Mouse (Mus musculus) limb, embryonic 13.5 days (tissue): ENCODE results near the gene Hps1. TPM values are rescaled to one million over a fixed set of nuclear protein-coding genes. Genes with fewer than 3 reads are reported as not detected.
A peak's percentile ranks its signal among the peaks of the same experiment; 100 is the strongest.

Source experiments
- ATAC-seq: fragments of 200-750 bp; cut with Nextera tagmentation; 2 replicates; pipeline ENCODE4 v1.8.0; 2017; ENCODE audit warnings: low read depth, moderate number of reproducible peaks, moderate TSS enrichment; ENCODE audit not compliant: low FRiP score
- H3K27ac ChIP-seq: fragments of 300-500 bp; sonication (generic); 2 replicates; pipeline ENCODE4 v1.5.1; 2015; ENCODE audit warnings: inconsistent platforms, mild to moderate bottlenecking, moderate library complexity
- H3K27me3 ChIP-seq: fragments of 300-500 bp; sonication (generic); 2 replicates; pipeline ENCODE4 v1.6.1; 2015; ENCODE audit warnings: mild to moderate bottlenecking, inconsistent platforms
- H3K36me3 ChIP-seq: fragments of 300-500 bp; sonication (generic); 2 replicates; pipeline ENCODE4 v1.6.1; 2015; ENCODE audit warnings: inconsistent platforms, mild to moderate bottlenecking, moderate library complexity
- H3K4me1 ChIP-seq: fragments of 300-500 bp; sonication (generic); 2 replicates; pipeline ENCODE4 v1.6.1; 2015; ENCODE audit warnings: inconsistent platforms
- H3K4me2 ChIP-seq: fragments of 300-500 bp; sonication (generic); replicated peaks from 2 replicates; pipeline ENCODE4 v1.6.1; 2015; ENCODE audit warnings: inconsistent platforms, mild to moderate bottlenecking, moderate library complexity
- H3K4me3 ChIP-seq: fragments of 300-500 bp; sonication (generic); 2 replicates; pipeline ENCODE4 v1.5.1; 2015; ENCODE audit warnings: moderate library complexity, mild to moderate bottlenecking, inconsistent platforms
- H3K9ac ChIP-seq: fragments of 300-500 bp; sonication (generic); 2 replicates; pipeline ENCODE4 v1.6.1; 2015; ENCODE audit warnings: mild to moderate bottlenecking, inconsistent platforms
- H3K9me3 ChIP-seq: fragments of 300-500 bp; sonication (generic); 2 replicates; pipeline ENCODE4 v1.6.1; 2016; ENCODE audit warnings: inconsistent platforms
- WGBS: fragments of 180-500 bp; shearing (Covaris S2); methylation state at CpG from one replicate; pipeline ENCODE4 v1.1.7; 2015; 5-methylcytosine and 5-hydroxymethylcytosine counted together
- polyA plus RNA-seq: library from polyadenylated mRNA; unstranded; fragments of >200 nt; fragmentation: Nextera tagmentation; extraction: Ambion mirVana; gene quantifications from 2 replicates; pipeline ENCODE4 v1.2.1, GENCODE M21; 2015

Gene Hps1
- polyA plus RNA-seq, 1 experiment from 2014 or later, result 15.2 TPM

DNA sequence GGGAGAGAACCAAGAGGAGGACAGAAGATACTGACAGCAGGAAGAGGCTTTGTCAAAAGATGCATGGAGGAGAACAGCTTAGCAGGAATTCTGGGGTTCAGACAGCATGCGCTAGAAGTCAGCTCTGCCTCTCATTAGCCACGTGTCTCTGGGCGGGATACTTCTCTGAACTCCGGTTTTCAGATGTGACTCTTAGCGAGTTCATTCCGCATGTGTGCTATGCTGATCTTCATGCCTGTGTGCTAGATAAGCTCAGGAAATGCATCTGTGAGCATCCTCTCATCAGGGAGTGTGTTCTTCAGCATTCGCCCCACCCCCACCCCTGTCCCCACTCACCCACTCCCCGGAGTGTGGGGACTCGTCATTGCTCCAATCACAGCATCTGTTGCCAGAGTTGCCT, 42.0 kb downstream of the Hps1 start:
- Histone ChIP-seq H3K4me1 (peaks cover 13% of the 10 kb centered on the region), H3K27me3 (no peaks in the 10 kb centered on the region), H3K27ac (no peak overlapping the region), H3K36me3 (no peaks in the 10 kb centered on the region), H3K9me3 (no peaks in the 10 kb centered on the region), H3K9ac (no peak overlapping the region), H3K4me3 (no peak overlapping the region), H3K4me2 (no peak overlapping the region)
- ATAC-seq, result no peak
- WGBS, result 60% methylated on average over 9 of the region's 9 CpGs

DNA sequence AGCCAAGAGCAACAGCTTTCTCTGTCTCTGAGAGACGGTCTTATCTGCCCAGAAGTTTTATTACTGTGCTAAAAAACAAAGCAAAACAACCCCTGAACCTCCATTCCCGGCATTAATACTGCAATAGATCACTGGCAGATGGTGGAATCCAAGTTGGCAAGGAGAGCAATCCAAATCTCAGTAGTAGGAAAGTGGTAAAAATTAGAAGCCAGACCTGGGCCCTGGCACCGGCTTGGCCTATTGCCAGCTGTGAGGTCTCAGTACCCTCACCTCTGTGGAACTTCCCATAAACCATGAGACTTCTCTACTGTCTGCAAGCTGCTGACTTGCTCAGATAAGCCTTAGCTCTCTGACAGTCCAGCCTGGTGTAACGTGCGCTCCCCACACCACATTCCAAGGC, 44.8 kb downstream of the Hps1 start:
- WGBS, result 71% methylated on average over 5 of the region's 5 CpGs
- ATAC-seq, result no peak

DNA sequence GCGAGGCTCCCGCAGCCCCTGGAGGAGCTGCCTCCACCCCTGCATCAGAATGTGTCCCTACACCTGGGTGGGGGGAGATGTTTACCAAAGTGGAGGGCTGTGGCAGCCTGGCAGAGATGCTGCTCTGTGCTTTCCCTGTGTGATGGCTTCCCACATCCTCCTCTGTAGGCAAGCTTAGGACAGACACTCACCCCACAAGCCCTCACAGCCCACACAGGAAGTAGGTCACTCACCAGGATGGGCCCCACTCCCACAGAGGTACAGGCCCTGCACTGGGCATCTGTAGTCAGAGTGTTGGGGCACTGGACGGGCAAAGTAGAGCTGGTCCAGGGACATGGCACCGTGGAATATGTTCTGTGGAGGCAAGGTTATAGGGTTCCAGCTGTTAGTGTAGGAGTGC, 52.4 kb downstream of the Hps1 start:
- Histone ChIP-seq H3K4me2 (no peak overlapping the region), H3K36me3 (no peaks in the 10 kb centered on the region), H3K27me3 (peaks cover 7% of the 10 kb centered on the region), H3K9ac (no peak overlapping the region), H3K27ac (no peak overlapping the region), H3K4me1 (peaks cover 34% of the 10 kb centered on the region), H3K4me3 (no peak overlapping the region), H3K9me3 (no peaks in the 10 kb centered on the region)
- no peak for ATAC-seq
- 85% methylated on average over 4 of the region's 4 CpGs for WGBS

More for the DNA sequence above, 44.8 kb downstream of the Hps1 start:
- Histone ChIP-seq H3K9ac (no peak overlapping the region), H3K27ac (no peak overlapping the region), H3K9me3 (no peaks in the 10 kb centered on the region), H3K4me2 (no peak overlapping the region), H3K4me3 (no peak overlapping the region), H3K36me3 (no peaks in the 10 kb centered on the region), H3K4me1 (no peaks in the 10 kb centered on the region), H3K27me3 (no peaks in the 10 kb centered on the region)

- peaks cover 41% of the 10 kb centered on the region for H3K4me1 ChIP-seq
- WGBS, result 86% methylated on average over 10 of the region's 10 CpGs
- no peak overlapping the region for H3K4me3 ChIP-seq
- H3K27me3 ChIP-seq, result peaks cover 7% of the 10 kb centered on the region
- no peaks in the 10 kb centered on the region for H3K36me3 ChIP-seq
- H3K4me2 ChIP-seq, result no peak overlapping the region
- no peak for ATAC-seq
- H3K27ac ChIP-seq, result no peak overlapping the region
- no peaks in the 10 kb centered on the region for H3K9me3 ChIP-seq
- no peak overlapping the region for H3K9ac ChIP-seq
Measured at GRCm38 (mm10) chr19:42726766-42727165, 53.0 kb downstream of the Hps1 start.

DNA sequence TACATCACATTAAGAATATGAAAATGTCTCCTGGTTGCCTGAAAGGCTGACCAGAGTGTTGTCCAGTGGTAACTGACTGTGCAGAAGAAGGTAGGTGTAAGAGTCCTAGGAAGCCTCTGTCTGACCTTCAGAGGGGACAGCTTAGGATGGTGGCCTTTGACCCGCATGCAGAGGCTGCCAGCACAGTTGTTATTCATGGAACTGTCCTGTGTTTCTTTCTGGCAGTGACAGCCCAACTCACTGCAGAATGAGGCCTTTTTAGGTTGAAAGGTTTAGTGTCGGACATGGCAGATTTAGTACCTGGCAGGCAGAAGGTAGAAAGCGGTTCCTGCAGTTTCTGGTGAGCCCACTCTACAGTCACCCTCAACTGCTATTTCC, 53.8 kb downstream of the Hps1 start:
- 59% methylated on average over 3 of the region's 3 CpGs for WGBS
- H3K4me1 ChIP-seq, result peaks cover 44% of the 10 kb centered on the region
- H3K9me3 ChIP-seq, result no peaks in the 10 kb centered on the region

DNA sequence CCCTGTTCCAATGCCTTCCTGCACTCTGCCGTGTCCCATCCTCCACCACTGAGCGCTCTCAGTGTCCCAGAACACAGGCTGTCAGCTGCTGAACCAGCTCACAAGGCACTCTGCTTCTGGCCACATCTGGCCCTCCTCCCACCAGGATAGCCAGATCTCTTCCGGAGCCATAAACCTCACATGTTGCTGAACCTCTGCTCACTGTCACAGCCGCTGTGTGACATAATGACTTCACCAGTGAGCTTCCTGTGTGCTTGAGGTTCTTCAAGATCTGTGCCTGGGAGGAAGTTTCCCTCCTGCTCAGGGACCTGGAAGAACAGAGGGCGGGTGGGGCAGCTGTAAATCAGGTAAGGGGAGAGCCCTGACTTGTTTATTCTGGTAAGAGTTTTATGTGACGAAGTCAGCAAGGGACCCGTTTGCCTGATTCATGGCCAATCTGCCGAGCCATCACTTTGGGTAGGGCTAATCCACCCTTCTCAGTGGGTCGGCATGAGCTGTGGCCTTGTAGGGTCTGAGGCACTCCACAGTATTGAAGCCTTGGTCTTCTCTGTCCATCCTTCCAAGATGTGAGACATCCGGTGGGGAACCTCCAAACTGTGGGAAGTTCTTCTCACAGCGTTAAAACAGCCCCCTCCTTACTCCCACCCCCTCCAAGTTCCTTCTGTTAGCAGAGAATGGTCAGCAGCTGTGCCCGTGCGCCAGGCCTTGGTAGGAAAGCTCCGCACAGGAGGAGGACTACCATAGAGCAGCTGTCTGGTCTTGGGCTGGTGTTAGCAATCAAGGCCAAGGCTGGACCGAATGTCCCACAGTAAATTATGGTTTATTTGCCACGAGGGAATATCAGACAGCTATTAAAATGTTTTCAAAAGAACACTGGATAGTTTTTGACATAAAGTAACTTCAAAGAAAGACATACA, 54.5 kb downstream of the Hps1 start:
- Histone ChIP-seq H3K4me3 (no peak overlapping the region), H3K36me3 (no peaks in the 10 kb centered on the region), H3K4me1 (peaks cover 44% of the 10 kb centered on the region)

More for the DNA sequence above, 53.8 kb downstream of the Hps1 start:
- Histone ChIP-seq H3K4me2 (no peak overlapping the region), H3K27me3 (peaks cover 7% of the 10 kb centered on the region), H3K36me3 (no peaks in the 10 kb centered on the region), H3K27ac (no peak overlapping the region), H3K9ac (no peak overlapping the region), H3K4me3 (no peak overlapping the region)
- ATAC-seq, result no peak

GRCm38 (mm10) chr19:42723302-42723701, 56.5 kb downstream of the Hps1 start:
- no peak overlapping the region for H3K9ac ChIP-seq
- peak overlapping the region; percentile 67; the same call in 1 of the 2 replicates for H3K27ac ChIP-seq
- ATAC-seq, result no peak
- 59% methylated on average over 6 of the region's 6 CpGs for WGBS
- no peak overlapping the region for H3K4me2 ChIP-seq
- no peak overlapping the region for H3K4me3 ChIP-seq
- peaks cover 20% of the 10 kb centered on the region for H3K27me3 ChIP-seq
- H3K9me3 ChIP-seq, result no peaks in the 10 kb centered on the region
- H3K36me3 ChIP-seq, result no peaks in the 10 kb centered on the region
- peaks cover 59% of the 10 kb centered on the region for H3K4me1 ChIP-seq

More for the DNA sequence above, 54.5 kb downstream of the Hps1 start:
- H3K9me3 ChIP-seq, result no peaks in the 10 kb centered on the region
- ATAC-seq, result peak; percentile 65
- H3K9ac ChIP-seq, result no peak overlapping the region
- H3K4me2 ChIP-seq, result no peak overlapping the region
- 21% methylated on average over 16 of the region's 16 CpGs for WGBS
- peaks cover 11% of the 10 kb centered on the region for H3K27me3 ChIP-seq
- H3K27ac ChIP-seq, result no peak overlapping the region

DNA sequence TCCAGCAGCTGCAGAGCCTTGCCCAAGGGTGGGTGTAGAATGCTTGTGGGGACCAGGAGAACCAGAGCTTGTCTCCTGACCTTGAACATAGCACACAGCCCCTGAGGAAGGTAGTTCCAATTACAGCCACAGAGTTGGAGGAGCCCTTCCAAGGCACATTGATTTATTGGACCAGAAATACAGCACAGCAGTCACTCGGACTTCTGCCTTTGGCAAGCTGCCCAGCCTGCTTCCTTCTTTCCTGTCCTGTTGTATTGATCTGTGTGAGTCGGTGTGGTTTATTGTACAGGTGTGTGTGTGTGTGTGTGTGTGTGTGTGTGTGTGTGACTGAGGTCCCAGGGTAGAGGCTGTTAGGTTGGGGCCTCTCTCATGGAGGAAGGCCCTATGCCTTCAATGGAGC, 57.3 kb downstream of the Hps1 start:
- no peak overlapping the region for H3K9ac ChIP-seq
- no peaks in the 10 kb centered on the region for H3K36me3 ChIP-seq
- H3K27ac ChIP-seq, result peak overlapping the region; percentile 67; the same call in 1 of the 2 replicates
- no peaks in the 10 kb centered on the region for H3K9me3 ChIP-seq
- peaks cover 18% of the 10 kb centered on the region for H3K27me3 ChIP-seq
- H3K4me3 ChIP-seq, result no peak overlapping the region
- WGBS, result 6% methylated on average over 2 of the region's 2 CpGs
- peak; percentile 79 for ATAC-seq
- H3K4me1 ChIP-seq, result peaks cover 66% of the 10 kb centered on the region
- H3K4me2 ChIP-seq, result no peak overlapping the region

DNA sequence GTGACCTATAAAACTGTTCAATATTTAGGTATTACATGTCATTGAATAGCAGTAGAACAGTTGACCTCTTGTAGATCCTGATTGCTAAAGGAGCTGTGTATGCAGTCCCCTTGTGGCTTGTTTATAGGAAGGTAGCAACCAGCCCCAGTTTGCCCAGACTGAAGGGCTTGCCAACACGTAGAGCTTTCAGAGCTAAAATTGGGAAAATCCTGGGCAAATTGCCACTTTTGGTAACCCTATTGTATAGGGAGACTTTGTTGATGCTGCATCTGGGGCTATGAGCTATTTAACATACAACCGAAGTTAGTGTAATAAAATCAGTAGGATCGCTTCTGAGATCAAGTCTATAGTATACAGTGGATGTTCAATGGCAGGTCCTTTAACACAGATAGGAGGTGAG, 61.7 kb downstream of the Hps1 start:
- peaks cover 16% of the 10 kb centered on the region; the same call in 1 of the 2 replicates for H3K27me3 ChIP-seq
- no peak for ATAC-seq
- no peak overlapping the region for H3K27ac ChIP-seq
- H3K36me3 ChIP-seq, result no peaks in the 10 kb centered on the region
- H3K9ac ChIP-seq, result no peak overlapping the region
- peaks cover 43% of the 10 kb centered on the region for H3K4me1 ChIP-seq
- H3K4me2 ChIP-seq, result no peak overlapping the region
- no peak overlapping the region for H3K4me3 ChIP-seq
- WGBS, result 52% methylated on average over 3 of the region's 3 CpGs
- no peaks in the 10 kb centered on the region for H3K9me3 ChIP-seq

- no peak for ATAC-seq
- H3K27ac ChIP-seq, result no peak overlapping the region
- peaks cover 16% of the 10 kb centered on the region; the same call in 1 of the 2 replicates for H3K27me3 ChIP-seq
- WGBS, result 43% methylated on average over 5 of the region's 5 CpGs
- no peak overlapping the region for H3K9ac ChIP-seq
- H3K4me3 ChIP-seq, result no peak overlapping the region
- no peak overlapping the region for H3K4me2 ChIP-seq
- no peaks in the 10 kb centered on the region for H3K36me3 ChIP-seq
- H3K4me1 ChIP-seq, result peaks cover 41% of the 10 kb centered on the region
- no peaks in the 10 kb centered on the region for H3K9me3 ChIP-seq
Measured at GRCm38 (mm10) chr19:42717668-42718067, 62.1 kb downstream of the Hps1 start.

DNA sequence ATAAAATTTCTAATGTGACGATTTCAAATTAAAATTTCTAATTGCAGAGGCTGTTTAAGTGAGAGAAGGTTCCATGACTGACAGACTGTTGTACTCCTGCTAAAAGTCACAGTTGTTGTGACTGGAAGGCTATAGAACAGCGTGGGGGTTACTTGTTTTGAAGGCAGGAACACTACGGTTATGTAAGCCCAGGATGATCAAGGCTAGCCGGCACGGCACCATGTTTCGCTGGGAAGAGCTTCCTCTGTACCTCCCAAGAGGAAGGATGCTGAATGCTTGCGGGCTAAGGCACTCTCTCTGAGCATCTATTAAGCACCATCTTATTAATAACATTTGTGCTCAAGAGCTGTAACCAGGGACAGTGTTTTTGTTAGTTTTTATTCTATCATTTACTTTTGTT, 63.3 kb downstream of the Hps1 start:
- Histone ChIP-seq H3K4me1 (peaks cover 29% of the 10 kb centered on the region), H3K4me2 (no peak overlapping the region), H3K36me3 (no peaks in the 10 kb centered on the region), H3K27ac (no peak overlapping the region), H3K9me3 (no peaks in the 10 kb centered on the region), H3K9ac (no peak overlapping the region), H3K27me3 (peaks cover 16% of the 10 kb centered on the region; the same call in 1 of the 2 replicates), H3K4me3 (no peak overlapping the region)
- 58% methylated on average over 7 of the region's 7 CpGs for WGBS
- no peak for ATAC-seq

- peaks cover 4% of the 10 kb centered on the region; the same call in 1 of the 2 replicates for H3K27me3 ChIP-seq
- WGBS, result 88% methylated on average over 9 of the region's 9 CpGs
- H3K4me1 ChIP-seq, result peaks cover 18% of the 10 kb centered on the region
- H3K4me3 ChIP-seq, result no peak overlapping the region
- no peaks in the 10 kb centered on the region for H3K9me3 ChIP-seq
- no peaks in the 10 kb centered on the region for H3K36me3 ChIP-seq
- H3K4me2 ChIP-seq, result no peak overlapping the region
- no peak overlapping the region for H3K9ac ChIP-seq
- no peak overlapping the region for H3K27ac ChIP-seq
- ATAC-seq, result no peak
Measured at GRCm38 (mm10) chr19:42713770-42714169, 66.0 kb downstream of the Hps1 start.
